ENCODE assay signal across 22 mouse cellular contexts in genomic region chr10:88769676-88770075, GRCm38 (mm10). TPM values are rescaled to one million over a fixed set of nuclear protein-coding genes. Genes with fewer than 3 reads are reported as not detected.
DNase-seq lines count a peak whose midpoint lies in the region; ATAC-seq and TF ChIP-seq lines count a peak whose summit lies in the region.
"Had no signal": no experiment of that assay in that cellular context is flagged by ENCODE, and none has a peak within 500 bp of the region (broad histone marks: within the 10 kb centered on the region; RNA-seq: fewer than 3 reads in every experiment).

No protein-coding gene starts in this region.

- no peaks in the 10 kb centered on the region for H3K9me3 ChIP-seq in G1E (replicated peaks)
- H3K9me3 ChIP-seq: embryonic facial prominence, embryonic 10.5 days; embryonic facial prominence, embryonic 12.5 days; forebrain, embryonic 13.5 days; forebrain, embryonic 15.5 days had no signal

- intact Hi-C loops in heart, postnatal 25 days (cut with DNase I), result no loop called here

- no peak for ATAC-seq in G1E (ENCODE audit: extremely low read depth, insufficient number of reproducible peaks, low FRiP score, poor library complexity, severe bottlenecking)
- peak; percentile 27; the same call in 1 of the 2 replicates for ATAC-seq in megakaryocyte-erythroid progenitor cell, adult 5-6 weeks (replicated peaks; ENCODE audit: low FRiP score, low TSS enrichment, poor library complexity, severe bottlenecking)
- ATAC-seq: activated CD4-positive, CD25-positive, alpha-beta regulatory T cell, adult 4 months; CD4-positive, CD25-positive, alpha-beta regulatory T cell, adult 4 months; forebrain, embryonic 13.5 days; forebrain, embryonic 15.5 days; forebrain, postnatal 0 days; Patski had no signal

- peaks cover 27% of the 10 kb centered on the region for H3K4me1 ChIP-seq in G1E (ENCODE audit: insufficient read depth, low read depth, low read length)
- H3K4me1 ChIP-seq: embryonic facial prominence, embryonic 10.5 days; embryonic facial prominence, embryonic 12.5 days; forebrain, embryonic 13.5 days; forebrain, embryonic 15.5 days had no signal

- DNase-seq in heart, adult 11 months, result peak; percentile 52
- no peak for DNase-seq in heart, postnatal 25 days (ENCODE audit: low spot score)
- DNase-seq in G1E (ENCODE audit: low spot score), result no peak
- no peak for DNase-seq in cerebellum, postnatal 14 days
- DNase-seq: adrenal gland, adult 8-10 months; adrenal gland, postnatal 14 days; adrenal gland, postnatal 36 days; B cell, adult 2 months; cerebellum, adult 11-12 months; cerebellum, adult 2 months; cerebellum, adult 9-10 months; cerebellum, postnatal 25 days; forebrain, postnatal 0 days had no signal

- no peaks in the 10 kb centered on the region for H3K27me3 ChIP-seq in G1E (ENCODE audit: insufficient read depth, low read length)
- H3K27me3 ChIP-seq: CH12.LX; embryonic facial prominence, embryonic 12.5 days; forebrain, embryonic 13.5 days; forebrain, embryonic 15.5 days; Patski had no signal

- no peak for TF ChIP-seq CTCF in G1E (IDR thresholded peaks at IDR 0.05; ENCODE audit: low read depth, low read length)

- H3K36me3 ChIP-seq in G1E (replicated peaks), result peaks cover 94% of the 10 kb centered on the region

- H3K4me3 ChIP-seq in G1E (ENCODE audit: low read depth, low read length), result 0 out of 2 replicates have a peak overlapping the region, but pooled peaks have one; percentile 7
- H3K4me3 ChIP-seq: embryonic facial prominence, embryonic 10.5 days; embryonic facial prominence, embryonic 12.5 days; forebrain, embryonic 13.5 days; forebrain, embryonic 15.5 days had no signal

RNA-seq across cellular contexts. Expression of gene Arl1, which starts 39.0 kb away (rescaled TPM):
- 10 to 100 TPM; 83.2 to 86.4 TPM for total RNA-seq in heart, postnatal 25 days (2021)
- total RNA-seq in G1E (2014; fragmentation: Nextera tagmentation) (70.6 and 76.5 TPM in 2 replicates), G1E (2017) (77.4 and 89.3 TPM in 2 replicates)
- 30.2 and 31.7 TPM in 2 replicates for polyA plus RNA-seq in G1E (2012)
- 36.5 and 51.3 TPM in 2 replicates for total RNA-seq in megakaryocyte-erythroid progenitor cell, adult 5-6 weeks (2014; fragmentation: Nextera tagmentation)
- 89.4 and 91.0 TPM in 2 replicates for total RNA-seq in megakaryocyte-erythroid progenitor cell, adult 5-6 weeks (2017)

RNA-seq across cellular contexts. Expression of gene Utp20, which starts 56.9 kb away (rescaled TPM):
- total RNA-seq in heart, postnatal 25 days (2021), result 10 to 100 TPM; 11.0 to 11.6 TPM
- total RNA-seq in G1E (2014; fragmentation: Nextera tagmentation), result 50.5 and 67.8 TPM in 2 replicates
- 30.3 and 34.3 TPM in 2 replicates for total RNA-seq in G1E (2017)
- 25.7 and 33.7 TPM in 2 replicates for polyA plus RNA-seq in G1E (2012)
- total RNA-seq in megakaryocyte-erythroid progenitor cell, adult 5-6 weeks (2014; fragmentation: Nextera tagmentation), result 55.4 and 72.5 TPM in 2 replicates
- total RNA-seq in megakaryocyte-erythroid progenitor cell, adult 5-6 weeks (2017), result 45.1 and 53.7 TPM in 2 replicates
